Mouse (Mus musculus): ENCODE data around the gene Wwox. TPM values are rescaled to one million over a fixed set of nuclear protein-coding genes. Genes with fewer than 3 reads are reported as not detected.

The Wwox gene
- polyA plus RNA-seq (2011; ENCODE audit: insufficient read depth, insufficient read length, low read depth, missing spikeins): 11.3 and 14.0 TPM in 2 replicates

GRCm38 (mm10) chr8:114439334-114440204 is at the start of gene Wwox:
TSS of gene Wwox (plus strand) at chr8:114439655.
- no peaks in the 10 kb centered on the region for H3K9me3 ChIP-seq (replicated peaks; ENCODE audit: control insufficient read depth, insufficient read depth, low read length, poor library complexity, severe bottlenecking)
- H3K4me1 ChIP-seq (ENCODE audit: control insufficient read depth, insufficient read depth, low read length): no peaks in the 10 kb centered on the region
- peak within 1 kb of the TSS; percentile 79 for H3K27ac ChIP-seq (ENCODE audit: insufficient read depth, low read length)
- peak within 1 kb of the TSS; percentile 90 for H3K4me3 ChIP-seq (ENCODE audit: low read depth, low read length)
- peak; percentile 54 for TF ChIP-seq POLR2A (IDR thresholded peaks at IDR 0.05; ENCODE audit: insufficient read depth, low read length)
- peak; percentile 75 for TF ChIP-seq CTCF (IDR thresholded peaks at IDR 0.05; ENCODE audit: low read depth, low read length)
- TF ChIP-seq EP300 (IDR thresholded peaks at IDR 0.05; ENCODE audit: insufficient read depth, low read depth, low read length): 0 out of 2 replicates have a peak, but pooled peaks have one; percentile 51
- H3K27me3 ChIP-seq (ENCODE audit: control insufficient read depth, insufficient read depth, low read length, poor library complexity, severe bottlenecking): no peaks in the 10 kb centered on the region
- H3K9ac ChIP-seq (ENCODE audit: low read depth, poor library complexity, severe bottlenecking): peak within 1 kb of the TSS; percentile 83
- no peaks in the 10 kb centered on the region for H3K36me3 ChIP-seq (ENCODE audit: control insufficient read depth, insufficient read depth, low read length, poor library complexity, severe bottlenecking)

- H3K36me3 ChIP-seq (ENCODE audit: control insufficient read depth, insufficient read depth, low read length, poor library complexity, severe bottlenecking): no peaks in the 10 kb centered on the region
- TF ChIP-seq POLR2A (IDR thresholded peaks at IDR 0.05; ENCODE audit: insufficient read depth, low read length): no peak
- no peak for TF ChIP-seq EP300 (IDR thresholded peaks at IDR 0.05; ENCODE audit: insufficient read depth, low read depth, low read length)
- peak; percentile 6 for TF ChIP-seq CTCF (IDR thresholded peaks at IDR 0.05; ENCODE audit: low read depth, low read length)
- no peak overlapping the region for H3K27ac ChIP-seq (ENCODE audit: insufficient read depth, low read length)
- no peak overlapping the region for H3K4me3 ChIP-seq (ENCODE audit: low read depth, low read length)
- no peak overlapping the region for H3K9ac ChIP-seq (ENCODE audit: low read depth, poor library complexity, severe bottlenecking)
- no peaks in the 10 kb centered on the region for H3K4me1 ChIP-seq (ENCODE audit: control insufficient read depth, insufficient read depth, low read length)
- 0 out of 2 replicates have a peak, but pooled peaks cover 3% of the 10 kb centered on the region for H3K9me3 ChIP-seq (replicated peaks; ENCODE audit: control insufficient read depth, insufficient read depth, low read length, poor library complexity, severe bottlenecking)
- H3K27me3 ChIP-seq (ENCODE audit: control insufficient read depth, insufficient read depth, low read length, poor library complexity, severe bottlenecking): no peaks in the 10 kb centered on the region
These were observed 48.8 kb upstream of the Wwox start for GRCm38 (mm10) chr8:114390465-114391254.

GRCm38 (mm10) chr8:114398326-114398725 is 41.1 kb upstream of the Wwox start:
- TF ChIP-seq CTCF (IDR thresholded peaks at IDR 0.05; ENCODE audit: low read depth, low read length) (no peak), EP300 (IDR thresholded peaks at IDR 0.05; ENCODE audit: insufficient read depth, low read depth, low read length) (no peak), POLR2A (IDR thresholded peaks at IDR 0.05; ENCODE audit: insufficient read depth, low read length) (no peak)
- Histone ChIP-seq H3K27ac (ENCODE audit: insufficient read depth, low read length) (no peak overlapping the region), H3K9me3 (replicated peaks; ENCODE audit: control insufficient read depth, insufficient read depth, low read length, poor library complexity, severe bottlenecking) (no peaks in the 10 kb centered on the region; the same call in 1 of the 2 replicates), H3K27me3 (ENCODE audit: control insufficient read depth, insufficient read depth, low read length, poor library complexity, severe bottlenecking) (no peaks in the 10 kb centered on the region), H3K4me1 (ENCODE audit: control insufficient read depth, insufficient read depth, low read length) (no peaks in the 10 kb centered on the region), H3K36me3 (ENCODE audit: control insufficient read depth, insufficient read depth, low read length, poor library complexity, severe bottlenecking) (no peaks in the 10 kb centered on the region), H3K4me3 (ENCODE audit: low read depth, low read length) (no peak overlapping the region), H3K9ac (ENCODE audit: low read depth, poor library complexity, severe bottlenecking) (no peak overlapping the region)

GRCm38 (mm10) chr8:114399273-114399672 is 40.2 kb upstream of the Wwox start:
- Histone ChIP-seq H3K27ac (ENCODE audit: insufficient read depth, low read length) (no peak overlapping the region), H3K9me3 (replicated peaks; ENCODE audit: control insufficient read depth, insufficient read depth, low read length, poor library complexity, severe bottlenecking) (no peaks in the 10 kb centered on the region; the same call in 1 of the 2 replicates), H3K4me3 (ENCODE audit: low read depth, low read length) (no peak overlapping the region), H3K4me1 (ENCODE audit: control insufficient read depth, insufficient read depth, low read length) (no peaks in the 10 kb centered on the region), H3K36me3 (ENCODE audit: control insufficient read depth, insufficient read depth, low read length, poor library complexity, severe bottlenecking) (no peaks in the 10 kb centered on the region), H3K27me3 (ENCODE audit: control insufficient read depth, insufficient read depth, low read length, poor library complexity, severe bottlenecking) (no peaks in the 10 kb centered on the region), H3K9ac (ENCODE audit: low read depth, poor library complexity, severe bottlenecking) (no peak overlapping the region)
- no peak for TF ChIP-seq CTCF (IDR thresholded peaks at IDR 0.05; ENCODE audit: low read depth, low read length)
- no peak for TF ChIP-seq EP300 (IDR thresholded peaks at IDR 0.05; ENCODE audit: insufficient read depth, low read depth, low read length)
- no peak for TF ChIP-seq POLR2A (IDR thresholded peaks at IDR 0.05; ENCODE audit: insufficient read depth, low read length)

GRCm38 (mm10) chr8:114401679-114402078 is 37.8 kb upstream of the Wwox start:
- H3K4me1 ChIP-seq (ENCODE audit: control insufficient read depth, insufficient read depth, low read length): no peaks in the 10 kb centered on the region
- H3K36me3 ChIP-seq (ENCODE audit: control insufficient read depth, insufficient read depth, low read length, poor library complexity, severe bottlenecking): no peaks in the 10 kb centered on the region
- no peak overlapping the region for H3K9ac ChIP-seq (ENCODE audit: low read depth, poor library complexity, severe bottlenecking)
- H3K27ac ChIP-seq (ENCODE audit: insufficient read depth, low read length): no peak overlapping the region
- H3K27me3 ChIP-seq (ENCODE audit: control insufficient read depth, insufficient read depth, low read length, poor library complexity, severe bottlenecking): no peaks in the 10 kb centered on the region
- no peaks in the 10 kb centered on the region; the same call in 1 of the 2 replicates for H3K9me3 ChIP-seq (replicated peaks; ENCODE audit: control insufficient read depth, insufficient read depth, low read length, poor library complexity, severe bottlenecking)
- H3K4me3 ChIP-seq (ENCODE audit: low read depth, low read length): no peak overlapping the region
- TF ChIP-seq EP300 (IDR thresholded peaks at IDR 0.05; ENCODE audit: insufficient read depth, low read depth, low read length) (no peak), CTCF (IDR thresholded peaks at IDR 0.05; ENCODE audit: low read depth, low read length) (no peak), POLR2A (IDR thresholded peaks at IDR 0.05; ENCODE audit: insufficient read depth, low read length) (no peak)

Measured in ES-Bruce4 (cell line).